Mouse (Mus musculus) small intestine, adult 2 months (tissue): ENCODE measurements at regions not wholly inside any gene's neighbourhood (a gene's known extent, or its start where the extent isn't known, plus 50 kb on each side); places are given as distances from the start of the nearest gene placed in this dataset.

Source experiments
- CTCF ChIP-seq: fragments of 200-500 bp; IDR thresholded peaks from 2 replicates; pipeline ENCODE4 v1.5.1; 2012; ENCODE audit warnings: low read depth, mild to moderate bottlenecking, control low read depth, inconsistent platforms, low read length, moderate library complexity, mixed read lengths; ENCODE audit not compliant: insufficient replicate concordance, insufficient read length; ENCODE audit errors: extremely low read depth
- POLR2A ChIP-seq: fragments of 200-500 bp; IDR thresholded peaks from 2 replicates; pipeline ENCODE4 v1.6.1; 2012; ENCODE audit warnings: low read depth, mild to moderate bottlenecking, control low read depth, inconsistent platforms, low read length, moderate library complexity

DNA sequence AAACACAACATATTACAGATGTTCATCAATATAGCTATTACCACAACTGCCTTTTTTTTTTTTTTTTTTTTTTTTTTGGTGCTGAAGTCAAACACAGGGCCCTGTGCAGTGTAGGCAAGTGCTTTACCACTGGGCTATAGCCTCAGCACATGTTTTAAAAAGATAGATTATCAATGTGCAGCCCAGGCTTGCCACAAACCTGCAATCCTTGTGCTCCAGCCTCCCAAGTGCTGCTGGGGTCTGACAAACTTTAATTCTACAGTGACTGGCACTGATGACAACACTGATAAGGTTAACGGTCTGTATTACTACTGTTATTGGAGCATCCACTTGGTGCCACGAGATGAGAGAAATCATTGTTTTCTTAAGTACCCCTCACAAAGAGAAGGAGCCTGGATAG is 95.3 kb upstream of the Got2 start:
- TF ChIP-seq POLR2A (no peak), CTCF (no peak)
